ENCODE assay signal across 7 mouse cellular contexts in the genomic region with DNA sequence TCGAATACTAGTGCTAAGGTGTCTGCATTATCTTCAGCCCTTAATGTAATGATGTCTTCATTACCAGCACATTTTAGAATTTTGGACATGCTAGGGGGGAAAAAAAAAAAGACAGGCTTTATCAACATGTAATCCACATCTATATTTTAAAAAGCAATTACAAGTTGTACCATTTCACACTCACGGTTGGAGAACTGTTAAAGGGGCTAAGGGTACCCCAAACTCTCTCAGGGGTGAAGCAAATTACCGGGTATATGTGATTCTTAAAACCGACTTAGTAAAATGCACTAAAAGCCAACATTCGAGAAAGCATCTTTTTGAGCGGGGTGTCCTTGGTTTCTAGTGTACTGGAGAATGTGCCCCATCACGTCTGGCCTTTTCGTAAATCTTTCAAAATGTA. TPM values are rescaled to one million over a fixed set of nuclear protein-coding genes. Genes with fewer than 3 reads are reported as not detected.
DNase-seq lines count a peak whose midpoint lies in the region; ATAC-seq and TF ChIP-seq lines count a peak whose summit lies in the region.

No protein-coding gene starts in this region.

- WGBS in forebrain, embryonic 13.5 days = 13% methylated on average over 8 of the region's 8 CpGs
- WGBS in limb, embryonic 15.5 days = 7% methylated on average over 8 of the region's 8 CpGs
- 5% methylated on average over 8 of the region's 8 CpGs for WGBS in stomach, postnatal 0 days

- peak overlapping the region; percentile 93 for H3K4me3 ChIP-seq in megakaryocyte, embryonic 14.5 days (replicated peaks)
- peak overlapping the region; percentile 59 for H3K4me3 ChIP-seq in forebrain, embryonic 13.5 days
- peak overlapping the region; percentile 59 for H3K4me3 ChIP-seq in limb, embryonic 15.5 days
- H3K4me3 ChIP-seq in stomach, postnatal 0 days (ENCODE audit: low read depth, low read length) = peak overlapping the region; percentile 61

- DNase-seq in stomach, postnatal 0 days (ENCODE audit: low spot score) = no peak
- DNase-seq in urinary bladder, postnatal 4 days (ENCODE audit: low spot score in 2 of 2) = no peak

- H3K36me3 ChIP-seq in megakaryocyte, embryonic 14.5 days (replicated peaks; ENCODE audit: low read length) = peaks cover 33% of the 10 kb centered on the region
- H3K36me3 ChIP-seq in forebrain, embryonic 13.5 days (ENCODE audit: poor library complexity, severe bottlenecking) = peaks cover 30% of the 10 kb centered on the region
- peaks cover 23% of the 10 kb centered on the region for H3K36me3 ChIP-seq in limb, embryonic 15.5 days
- H3K36me3 ChIP-seq in stomach, postnatal 0 days (ENCODE audit: control insufficient read depth, insufficient read depth, low read length) = no peaks in the 10 kb centered on the region

- H3K9me3 ChIP-seq in megakaryocyte, embryonic 14.5 days = no peaks in the 10 kb centered on the region
- no peaks in the 10 kb centered on the region for H3K9me3 ChIP-seq in forebrain, embryonic 13.5 days (replicated peaks)
- no peaks in the 10 kb centered on the region for H3K9me3 ChIP-seq in limb, embryonic 15.5 days
- no peaks in the 10 kb centered on the region for H3K9me3 ChIP-seq in stomach, postnatal 0 days (ENCODE audit: control insufficient read depth, low read length)

- H3K4me1 ChIP-seq in megakaryocyte, embryonic 14.5 days = peaks cover 53% of the 10 kb centered on the region
- H3K4me1 ChIP-seq in forebrain, embryonic 13.5 days = peaks cover 50% of the 10 kb centered on the region
- peaks cover 26% of the 10 kb centered on the region for H3K4me1 ChIP-seq in limb, embryonic 15.5 days
- no peaks in the 10 kb centered on the region; the same call in 1 of the 2 replicates for H3K4me1 ChIP-seq in stomach, postnatal 0 days (replicated peaks; ENCODE audit: control insufficient read depth, insufficient read depth)

- no peaks in the 10 kb centered on the region for H3K27me3 ChIP-seq in megakaryocyte, embryonic 14.5 days (replicated peaks)
- H3K27me3 ChIP-seq in forebrain, embryonic 13.5 days = no peaks in the 10 kb centered on the region
- H3K27me3 ChIP-seq in limb, embryonic 15.5 days = no peaks in the 10 kb centered on the region
- no peaks in the 10 kb centered on the region for H3K27me3 ChIP-seq in stomach, postnatal 0 days (ENCODE audit: control insufficient read depth, insufficient read depth, low read length)

- H3K4me2 ChIP-seq in forebrain, embryonic 13.5 days = peak overlapping the region; percentile 72
- H3K4me2 ChIP-seq in limb, embryonic 15.5 days = peak overlapping the region; percentile 60
- peak overlapping the region; percentile 80 for H3K4me2 ChIP-seq in stomach, postnatal 0 days (replicated peaks; ENCODE audit: low read depth)

- peak overlapping the region; percentile 78 for H3K9ac ChIP-seq in forebrain, embryonic 13.5 days
- peak overlapping the region; percentile 40 for H3K9ac ChIP-seq in limb, embryonic 15.5 days
- H3K9ac ChIP-seq in stomach, postnatal 0 days (ENCODE audit: low read length) = peak overlapping the region; percentile 61

- H3K27ac ChIP-seq in forebrain, embryonic 13.5 days = peak overlapping the region; percentile 80
- H3K27ac ChIP-seq in limb, embryonic 15.5 days = no peak overlapping the region
- no peak overlapping the region for H3K27ac ChIP-seq in stomach, postnatal 0 days (replicated peaks)

- no peak for TF ChIP-seq EP300 in stomach, postnatal 0 days (optimal IDR thresholded peaks at IDR 0.05)

- no peak for TF ChIP-seq CTCF in stomach, postnatal 0 days (IDR thresholded peaks at IDR 0.05; ENCODE audit: low read depth)

- no peak for ATAC-seq in megakaryocyte, adult 5-6 weeks (ENCODE audit: poor library complexity, severe bottlenecking)
- ATAC-seq in forebrain, embryonic 13.5 days = no peak
- no peak for ATAC-seq in limb, embryonic 15.5 days (ENCODE audit: insufficient number of reproducible peaks, low FRiP score, low TSS enrichment, low read depth)
- no peak for ATAC-seq in stomach, postnatal 0 days (ENCODE audit: low FRiP score, low TSS enrichment)
- no peak for ATAC-seq in monocyte, adult 5-6 weeks (replicated peaks; ENCODE audit: insufficient number of reproducible peaks, low FRiP score, low TSS enrichment, poor library complexity, severe bottlenecking)

RNA-seq across cellular contexts. Expression of gene Pcna, which starts 1.2 kb away (rescaled TPM):
- 6.9 and 19.1 TPM in 2 replicates for polyA plus RNA-seq in megakaryocyte, embryonic 14.5 days (2012; ENCODE audit: insufficient read depth, low replicate concordance)
- 619 and 646 TPM in 2 replicates for total RNA-seq in megakaryocyte, adult 5-6 weeks (2015)
- 482 and 494 TPM in 2 replicates for total RNA-seq in megakaryocyte, adult 5-6 weeks (2017)
- polyA plus RNA-seq in forebrain, embryonic 13.5 days (2015; fragmentation: Nextera tagmentation; extraction: Ambion mirVana) = 322 and 326 TPM in 2 replicates
- 204 and 210 TPM in 2 replicates for polyA plus RNA-seq in limb, embryonic 15.5 days (2015; fragmentation: Nextera tagmentation; extraction: Ambion mirVana)
- polyA plus RNA-seq in stomach, postnatal 0 days (2015; fragmentation: Nextera tagmentation; extraction: Ambion mirVana) = 108 and 110 TPM in 2 replicates
- 228 to 330 TPM (median 247 TPM) in 3 replicates for total RNA-seq in monocyte, adult 5-6 weeks (2017)

RNA-seq across cellular contexts. Expression of gene Tmem230, which starts 4.3 kb away (rescaled TPM):
- 23.1 and 24.3 TPM in 2 replicates for polyA plus RNA-seq in megakaryocyte, embryonic 14.5 days (2012; ENCODE audit: insufficient read depth, low replicate concordance)
- total RNA-seq in megakaryocyte, adult 5-6 weeks (2015) = 44.3 and 52.5 TPM in 2 replicates
- total RNA-seq in megakaryocyte, adult 5-6 weeks (2017) = 18.4 and 18.8 TPM in 2 replicates
- polyA plus RNA-seq in forebrain, embryonic 13.5 days (2015; fragmentation: Nextera tagmentation; extraction: Ambion mirVana) = 48.4 and 48.9 TPM in 2 replicates
- 50.1 and 52.4 TPM in 2 replicates for polyA plus RNA-seq in limb, embryonic 15.5 days (2015; fragmentation: Nextera tagmentation; extraction: Ambion mirVana)
- 28.6 and 29.4 TPM in 2 replicates for polyA plus RNA-seq in stomach, postnatal 0 days (2015; fragmentation: Nextera tagmentation; extraction: Ambion mirVana)
- 11.2 to 19.1 TPM (median 15.5 TPM) in 3 replicates for total RNA-seq in monocyte, adult 5-6 weeks (2017)

RNA-seq across cellular contexts. Expression of gene Cds2, which starts 11.0 kb away (rescaled TPM):
- polyA plus RNA-seq in megakaryocyte, embryonic 14.5 days (2012; ENCODE audit: insufficient read depth, low replicate concordance) = 13.8 and 21.9 TPM in 2 replicates
- 17.9 and 32.0 TPM in 2 replicates for total RNA-seq in megakaryocyte, adult 5-6 weeks (2015)
- total RNA-seq in megakaryocyte, adult 5-6 weeks (2017) = 24.4 and 26.3 TPM in 2 replicates
- polyA plus RNA-seq in forebrain, embryonic 13.5 days (2015; fragmentation: Nextera tagmentation; extraction: Ambion mirVana) = 19.2 and 21.7 TPM in 2 replicates
- 19.4 and 22.9 TPM in 2 replicates for polyA plus RNA-seq in limb, embryonic 15.5 days (2015; fragmentation: Nextera tagmentation; extraction: Ambion mirVana)
- 12.6 and 13.1 TPM in 2 replicates for polyA plus RNA-seq in stomach, postnatal 0 days (2015; fragmentation: Nextera tagmentation; extraction: Ambion mirVana)
- total RNA-seq in monocyte, adult 5-6 weeks (2017) = 48.5 to 54.3 TPM (median 49.2 TPM) in 3 replicates
